Mouse (Mus musculus) MEL (cell line): Measurements from ENCODE around the gene Nsun3.

Experiments used
- E2F4 ChIP-seq: IDR thresholded peaks from 2 replicates; pipeline ENCODE4 v1.6.1; 2011; ENCODE audit warnings: low read depth, low read length, improper control_type of control experiment, borderline replicate concordance
- MEF2A ChIP-seq: IDR thresholded peaks from 2 replicates; pipeline ENCODE4 v1.6.1; 2014; ENCODE audit warnings: low read depth, mild to moderate bottlenecking, inconsistent platforms, low read length, improper control_type of control experiment; ENCODE audit not compliant: poor library complexity, insufficient replicate concordance, severe bottlenecking; ENCODE audit errors: extremely low read depth
- POLR2A ChIP-seq, 2 experiments: IDR thresholded peaks; 2 replicates each; pipeline ENCODE4 v1.6.1; 2011 to 2012; ENCODE audit warnings: low read length in 2 of 2, mild to moderate bottlenecking in 2 of 2, control low read depth in 1 of 2, improper control_type of control experiment in 1 of 2, low read depth in 1 of 2, moderate library complexity in 1 of 2; ENCODE audit not compliant: control insufficient read depth in 1 of 2, insufficient read depth in 1 of 2, poor library complexity in 1 of 2
- ZNF384 ChIP-seq: IDR thresholded peaks from 2 replicates; pipeline ENCODE4 v1.6.1; 2012; ENCODE audit warnings: low read depth, mild to moderate bottlenecking, inconsistent platforms, low read length, improper control_type of control experiment

- TF ChIP-seq E2F4 (no peak), MEF2A (no peak), POLR2A (IDR thresholded peaks at IDR 0.05; ENCODE audit: control insufficient read depth in 1 of 2, insufficient read depth in 1 of 2, low read depth in 1 of 2, low read length in 2 of 2, poor library complexity in 1 of 2) (no peak), ZNF384 (no peak)
These were observed 56.3 kb downstream of the Nsun3 start for GRCm38 (mm10) chr16:62730291-62730690.
